Mouse (Mus musculus): ENCODE results near the gene Ccdc189. TPM values are rescaled to one million over a fixed set of nuclear protein-coding genes. Genes with fewer than 3 reads are reported as not detected.

Ccdc189 gene
- total RNA-seq, 2 experiments from 2014 or later, result 7.3 to 8.7 TPM

DNA sequence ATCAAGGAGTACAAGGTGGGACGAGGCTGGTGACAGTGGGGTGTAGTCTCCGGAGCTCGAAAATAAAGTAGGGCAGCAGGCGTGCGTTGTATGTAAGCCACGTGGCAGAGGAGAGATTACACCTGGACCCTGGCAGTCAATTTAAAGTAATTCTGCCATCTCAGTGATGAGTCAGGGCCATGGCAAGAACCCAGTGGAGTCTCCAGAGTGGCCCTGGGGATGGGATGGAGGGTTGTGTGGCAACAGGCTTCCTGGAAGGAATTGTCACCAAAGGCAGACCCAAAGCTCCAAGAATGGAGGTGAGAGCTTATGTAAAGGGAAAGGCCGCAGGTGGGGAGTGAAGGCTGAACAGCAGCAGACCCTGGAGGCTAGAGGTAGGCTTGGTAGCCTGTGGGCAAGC, 12.2 kb upstream of the Ccdc189 start:
- no peak for DNase-seq
- intact Hi-C loops (cut with DNase I), result no loop called here

GRCm38 (mm10) chr7:127596747-127597146, 8.4 kb upstream of the Ccdc189 start:
- intact Hi-C loops (cut with DNase I), result no loop called here
- no peak for DNase-seq

DNA sequence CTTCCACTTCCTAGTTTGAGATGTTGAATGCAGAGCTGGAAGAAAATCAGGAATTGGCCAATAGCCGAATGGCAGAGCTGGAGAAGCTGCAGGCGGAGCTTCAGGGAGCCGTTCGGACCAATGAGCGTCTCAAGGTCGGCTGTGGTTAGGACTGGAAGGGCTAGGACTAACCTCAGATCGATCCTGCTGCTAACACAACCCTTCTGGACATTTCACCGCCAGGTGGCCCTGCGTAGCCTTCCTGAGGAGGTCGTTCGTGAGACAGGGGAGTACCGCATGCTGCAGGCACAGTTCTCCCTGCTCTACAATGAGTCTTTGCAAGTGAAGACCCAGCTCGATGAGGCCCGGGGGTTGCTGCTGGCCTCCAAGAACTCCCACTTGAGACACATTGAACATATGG, 4.2 kb upstream of the Ccdc189 start:
- intact Hi-C loops (cut with DNase I), result no loop called here
- DNase-seq, result no peak

DNA sequence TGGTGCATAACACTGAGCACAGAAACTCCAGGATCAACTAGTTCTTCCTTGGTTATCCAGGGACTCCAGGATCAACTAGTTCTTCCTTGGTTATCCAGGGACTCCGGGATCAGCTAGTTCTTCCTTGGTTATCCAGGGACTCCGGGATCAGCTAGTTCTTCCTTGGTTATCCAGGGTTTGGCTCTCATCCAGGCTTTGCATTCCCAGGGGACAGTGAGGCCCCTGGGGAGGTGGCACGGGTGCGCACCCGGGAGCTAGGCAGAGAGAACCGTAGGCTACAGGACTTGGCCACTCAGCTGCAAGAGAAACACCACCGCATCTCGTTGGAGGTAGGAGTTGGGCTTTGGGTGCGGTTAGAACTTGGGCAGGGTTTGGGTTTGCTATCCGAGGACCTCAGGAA, 2.7 kb upstream of the Ccdc189 start:
- intact Hi-C loops (cut with DNase I), result no loop called here
- peak; percentile 24 to 38 for DNase-seq

- intact Hi-C loops (cut with DNase I), result no loop called here
- DNase-seq, result no peak
These were observed 1.2 kb upstream of the Ccdc189 start for GRCm38 (mm10) chr7:127589637-127590036.

DNA sequence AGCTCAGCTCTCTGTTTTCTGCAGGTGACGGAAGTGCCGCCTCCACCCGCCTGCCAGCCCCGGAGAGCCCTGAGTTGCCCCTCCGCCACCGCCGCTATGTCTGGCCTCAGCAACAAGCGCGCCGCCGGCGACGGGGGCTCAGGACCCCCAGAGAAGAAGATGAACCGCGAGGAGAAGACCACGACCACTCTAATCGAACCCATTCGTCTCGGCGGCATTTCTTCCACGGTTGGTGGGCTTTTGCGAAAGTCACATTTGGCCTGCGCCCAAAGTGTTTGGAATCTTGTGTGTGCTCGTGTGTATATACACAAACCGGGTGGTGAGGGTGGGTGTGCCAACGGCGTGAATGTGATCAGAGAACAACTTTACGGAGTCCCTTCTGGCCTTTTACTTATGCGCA, 506 bp upstream of the Ccdc189 start:
- intact Hi-C loops (cut with DNase I), result no loop called here
- DNase-seq, result no peak

GRCm38 (mm10) chr7:127587196-127587595, 1.2 kb downstream of the Ccdc189 start:
- intact Hi-C loops (cut with DNase I), result no loop called here
- DNase-seq, result no peak

- no peak for DNase-seq
- intact Hi-C loops (cut with DNase I), result no loop called here
These were observed 2.2 kb downstream of the Ccdc189 start for GRCm38 (mm10) chr7:127586149-127586548.

DNA sequence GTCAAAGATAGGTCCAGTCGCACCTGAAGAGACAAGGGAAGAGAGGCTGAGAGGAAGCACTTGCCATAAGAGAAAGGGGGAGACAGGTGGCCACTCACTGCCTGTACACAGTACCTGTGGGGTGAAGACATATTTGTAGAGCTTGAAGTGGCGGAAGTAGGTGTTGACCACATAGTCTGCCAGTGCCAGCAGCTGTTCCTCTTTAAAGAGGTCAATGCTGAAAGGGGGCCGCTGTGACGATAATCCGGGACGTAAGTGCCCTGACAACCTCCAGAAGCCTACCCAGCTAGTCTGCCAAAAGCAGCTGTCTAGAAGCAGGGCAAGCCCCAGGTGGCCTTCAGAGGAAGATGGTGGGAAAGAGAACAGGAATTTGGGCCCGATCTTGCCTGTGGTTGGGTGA, 3.4 kb downstream of the Ccdc189 start:
- intact Hi-C loops (cut with DNase I), result no loop called here
- no peak for DNase-seq

GRCm38 (mm10) chr7:127583260-127583659, 5.1 kb downstream of the Ccdc189 start:
- intact Hi-C loops (cut with DNase I), result no loop called here
- DNase-seq, result no peak

DNA sequence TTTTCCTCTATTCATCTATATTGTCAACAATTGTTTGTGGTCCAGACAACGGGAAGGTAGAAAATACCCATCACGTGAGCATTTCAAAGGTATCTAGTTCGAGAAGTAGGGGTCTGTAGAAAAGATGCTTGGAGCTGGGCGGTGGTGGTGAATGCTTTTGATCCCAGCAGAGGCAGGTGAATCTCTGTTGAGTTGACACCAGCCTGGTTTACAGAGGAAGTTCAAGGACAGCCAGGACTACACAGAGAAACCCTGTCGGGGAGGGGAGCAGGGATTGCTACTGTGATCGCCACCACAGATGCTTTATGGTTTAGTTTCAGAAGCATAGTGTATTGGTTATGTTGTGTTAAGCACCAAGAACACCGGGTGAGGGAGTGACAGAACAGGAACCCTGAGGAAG, 14.3 kb downstream of the Ccdc189 start:
- no peak for DNase-seq
- intact Hi-C loops (cut with DNase I), result no loop called here

GRCm38 (mm10) chr7:127573503-127574008, 14.8 kb downstream of the Ccdc189 start:
- DNase-seq, result peak; percentile 24 to 32
- intact Hi-C loops (cut with DNase I), result no loop called here

- intact Hi-C loops (cut with DNase I), result no loop called here
- DNase-seq, result peak; percentile 96 to 97
These were observed 15.4 kb downstream of the Ccdc189 start, which contains the start of gene Phkg2 for GRCm38 (mm10) chr7:127572895-127573471. Phkg2 (plus strand) TSS chr7:127573340.

DNA sequence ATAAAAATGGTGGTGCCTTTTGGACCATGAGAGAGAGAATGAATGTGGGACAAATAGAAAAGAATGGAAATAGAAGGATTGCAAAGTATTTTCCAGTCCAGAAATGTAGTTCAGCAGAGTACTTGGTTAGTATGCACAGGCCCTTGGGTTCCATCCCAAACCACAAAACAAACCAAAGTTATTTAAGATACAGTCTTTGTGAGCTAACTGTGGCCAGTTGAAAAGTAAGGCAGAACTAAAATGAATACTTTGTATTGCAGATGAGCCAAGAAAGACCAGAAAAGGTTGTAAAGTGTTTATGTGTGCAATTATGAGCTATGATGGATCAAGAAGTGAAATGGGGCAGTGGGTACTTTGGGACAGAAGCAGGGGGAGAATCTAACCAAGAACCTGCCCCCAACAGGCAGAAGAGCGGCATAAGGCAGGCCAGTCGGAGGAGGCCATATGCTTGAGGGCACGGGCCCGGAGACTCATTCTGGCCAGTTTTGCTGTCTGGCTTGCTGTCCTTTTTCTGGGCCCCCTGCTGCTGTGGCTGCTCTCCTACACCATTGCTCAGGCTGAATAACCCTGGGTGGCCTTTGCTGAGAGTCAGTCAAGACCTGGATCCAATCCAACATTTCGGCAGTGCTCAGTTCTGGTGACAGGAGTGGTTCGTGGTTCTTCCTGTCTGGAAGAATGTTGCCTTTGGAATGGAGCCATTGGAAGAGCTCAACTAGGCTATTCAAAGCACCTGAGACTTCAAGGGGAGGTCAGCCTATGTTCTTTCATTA, 23.8 kb downstream of the Ccdc189 start:
- intact Hi-C loops (cut with DNase I), result no loop called here
- peak; percentile 78 to 79 for DNase-seq

- intact Hi-C loops (cut with DNase I), result no loop called here
- DNase-seq, result no peak
These were observed 27.0 kb downstream of the Ccdc189 start, which contains the start of gene Tmem265 for GRCm38 (mm10) chr7:127561340-127561858. Tmem265 (plus strand) TSS chr7:127561390.

DNA sequence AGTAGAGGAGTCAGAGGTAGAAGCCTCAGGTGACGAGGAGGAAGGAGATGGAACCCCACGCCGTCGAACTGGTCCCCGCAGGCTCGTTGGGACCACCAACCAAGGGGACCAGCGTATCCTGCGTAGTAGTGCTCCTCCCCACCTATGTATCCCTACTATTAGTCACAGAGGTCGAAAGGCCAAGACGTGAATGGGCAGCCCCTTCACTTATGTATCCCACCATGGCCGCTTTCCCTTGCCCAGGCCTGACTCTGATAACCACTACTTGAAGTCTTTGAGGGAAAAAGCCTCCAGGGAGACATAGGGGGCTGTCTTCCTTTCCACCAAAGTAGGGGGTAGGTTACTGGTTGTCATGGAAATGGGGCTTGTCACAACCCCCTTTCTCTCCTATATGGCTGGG, 27.8 kb downstream of the Ccdc189 start:
- no peak for DNase-seq
- intact Hi-C loops (cut with DNase I), result no loop called here

DNA sequence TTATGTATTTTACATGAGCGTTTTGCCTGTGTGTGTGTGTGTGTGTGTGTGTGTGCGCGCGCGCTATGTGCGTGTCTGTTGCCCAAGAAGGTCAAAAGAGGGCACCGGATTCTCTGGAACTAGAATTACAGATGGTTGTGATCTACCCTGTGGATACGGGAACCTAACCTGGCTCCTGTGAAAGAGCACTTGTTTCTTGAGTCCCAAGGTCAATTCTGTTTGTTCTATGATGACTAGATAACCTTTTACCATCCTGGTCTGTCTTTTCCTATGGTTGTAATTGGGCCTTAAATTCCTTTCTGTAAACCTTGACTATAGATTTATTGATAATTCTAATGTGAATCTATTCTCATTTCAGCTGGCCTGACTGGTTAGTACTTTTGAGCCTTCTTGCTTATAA, 36.8 kb downstream of the Ccdc189 start:
- intact Hi-C loops (cut with DNase I), result no loop called here
- DNase-seq, result no peak

DNA sequence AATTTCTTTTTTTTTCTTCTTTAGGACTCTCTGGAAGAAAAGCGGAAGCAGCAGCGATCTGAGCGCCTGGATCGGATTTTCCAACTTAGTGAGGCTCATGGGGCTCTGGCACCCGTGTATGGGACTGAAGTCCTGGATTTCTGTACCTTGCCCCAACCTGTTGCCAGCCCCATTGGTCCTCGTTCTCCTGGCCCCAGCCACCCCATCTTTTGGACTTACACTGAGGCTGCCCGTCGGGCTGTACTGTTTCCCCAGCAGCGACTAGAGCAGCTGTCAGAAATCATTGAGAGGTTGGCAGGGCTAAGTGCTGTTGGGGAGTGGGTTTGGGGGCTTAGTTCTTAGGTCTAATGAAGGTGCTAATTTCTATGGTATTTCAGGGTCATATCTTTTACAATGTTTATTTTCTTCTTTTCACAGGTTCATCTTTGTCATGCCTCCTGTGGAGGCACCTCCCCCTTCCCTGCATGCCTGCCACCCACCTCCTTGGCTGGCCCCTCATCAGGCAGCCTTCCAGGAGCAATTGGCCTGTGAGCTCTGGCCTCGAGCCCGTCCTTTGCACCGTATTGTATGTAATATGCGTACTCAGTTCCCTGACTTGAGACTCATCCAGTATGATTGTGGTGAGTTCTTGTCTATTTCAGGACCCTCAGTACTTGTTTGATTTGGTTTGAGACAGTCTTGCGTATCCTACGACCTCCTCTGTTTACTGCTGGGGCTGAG, 39.1 kb downstream of the Ccdc189 start:
- peak; percentile 86 to 87 for DNase-seq
- intact Hi-C loops (cut with DNase I), result no loop called here

DNA sequence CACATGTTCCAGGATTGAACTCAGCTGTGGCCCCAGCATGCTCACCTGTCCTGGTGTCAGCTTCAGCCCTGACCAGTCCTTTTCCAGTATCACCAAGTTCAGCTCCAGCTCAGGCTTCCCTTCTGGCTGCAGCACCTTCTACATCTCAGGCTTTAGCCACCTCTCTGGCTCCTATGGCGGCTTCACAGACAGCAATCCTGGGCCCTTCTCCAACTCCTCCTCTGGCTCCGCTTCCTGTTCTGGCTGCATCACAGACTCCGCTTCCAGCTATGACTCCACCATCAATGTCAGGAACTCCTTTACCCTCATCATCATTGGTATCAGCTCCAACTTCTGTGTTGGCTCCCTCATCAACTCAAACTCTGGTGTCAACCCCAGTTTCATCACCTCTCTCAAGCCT, 46.7 kb downstream of the Ccdc189 start:
- peak; percentile 43 to 52 for DNase-seq
- intact Hi-C loops (cut with DNase I), result no loop called here

Data from heart, postnatal 10 days (tissue).